Mouse (Mus musculus): Measurements from ENCODE around the gene Ubr2. TPM values are rescaled to one million over a fixed set of nuclear protein-coding genes. Genes with fewer than 3 reads are reported as not detected.

The Ubr2 gene
- polyA plus RNA-seq, 1 experiment from 2014 or later: 8.3 TPM

DNA sequence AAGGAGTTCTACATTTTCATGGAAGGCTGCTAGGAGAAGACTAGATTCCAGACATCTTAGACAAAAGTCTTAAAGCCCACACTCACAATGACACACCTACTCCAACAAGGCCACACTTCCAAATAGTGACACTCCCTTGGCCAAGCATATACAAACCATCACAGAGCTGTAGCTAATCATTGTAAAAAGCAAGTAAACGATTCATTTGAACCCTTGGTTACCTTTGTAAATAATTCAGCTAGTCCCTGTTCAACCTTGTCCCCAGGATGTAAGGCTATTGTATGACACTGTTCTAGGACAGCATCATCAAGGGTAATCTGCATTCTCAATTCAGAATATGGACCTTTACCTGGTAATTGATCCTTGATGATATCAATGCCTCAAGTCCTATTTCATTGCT is 14.4 kb upstream of the Ubr2 start:
- WGBS (ENCODE audit: insufficient replicate concordance): 62% methylated on average over 1 of the region's 1 CpGs
- Histone ChIP-seq H3K4me2 (no peak overlapping the region), H3K9me3 (replicated peaks) (no peaks in the 10 kb centered on the region), H3K4me1 (replicated peaks) (no peaks in the 10 kb centered on the region), H3K36me3 (replicated peaks) (no peaks in the 10 kb centered on the region), H3K4me3 (replicated peaks) (no peak overlapping the region), H3K9ac (no peak overlapping the region), H3K27me3 (peaks cover 9% of the 10 kb centered on the region; the same call in 1 of the 2 replicates), H3K27ac (replicated peaks) (no peak overlapping the region)
- no peak for ATAC-seq (ENCODE audit: insufficient read depth)

- Histone ChIP-seq H3K9ac (no peak overlapping the region), H3K27me3 (peaks cover 6% of the 10 kb centered on the region; the same call in 1 of the 2 replicates), H3K4me2 (no peak overlapping the region), H3K4me1 (replicated peaks) (no peaks in the 10 kb centered on the region), H3K27ac (replicated peaks) (no peak overlapping the region), H3K9me3 (replicated peaks) (no peaks in the 10 kb centered on the region), H3K36me3 (replicated peaks) (no peaks in the 10 kb centered on the region), H3K4me3 (replicated peaks) (no peak overlapping the region)
- WGBS (ENCODE audit: insufficient replicate concordance): 36% methylated on average over 1 of the region's 1 CpGs
- ATAC-seq (ENCODE audit: insufficient read depth): no peak
These were observed 13.0 kb upstream of the Ubr2 start for GRCm38 (mm10) chr17:47023369-47023768.

DNA sequence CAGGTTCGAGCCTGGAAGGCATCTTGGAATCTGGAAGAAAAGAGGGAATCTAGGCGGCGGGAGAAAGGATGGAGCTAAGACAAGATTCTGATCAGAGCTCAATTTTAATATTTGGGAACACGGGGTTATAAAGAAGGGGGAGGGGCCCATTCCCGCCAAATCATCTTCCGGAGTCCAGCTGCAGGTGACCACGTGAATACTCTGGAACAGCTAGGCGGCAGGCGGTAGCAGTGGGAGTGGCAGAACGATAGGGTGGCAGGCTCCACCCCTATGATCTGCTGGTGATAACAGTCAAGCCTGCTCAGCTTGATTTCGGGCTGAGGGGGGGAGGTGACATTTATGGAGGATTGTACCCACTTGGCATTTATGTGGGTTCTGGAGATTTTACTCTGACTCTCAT is 2.5 kb upstream of the Ubr2 start:
- Histone ChIP-seq H3K4me2 (no peak overlapping the region), H3K9me3 (replicated peaks) (no peaks in the 10 kb centered on the region), H3K36me3 (replicated peaks) (0 out of 2 replicates have a peak, but pooled peaks cover 3% of the 10 kb centered on the region), H3K4me1 (replicated peaks) (peaks cover 26% of the 10 kb centered on the region), H3K27me3 (peaks cover 23% of the 10 kb centered on the region), H3K4me3 (replicated peaks) (no peak overlapping the region), H3K9ac (no peak overlapping the region), H3K27ac (replicated peaks) (no peak overlapping the region)
- ATAC-seq (ENCODE audit: insufficient read depth): no peak
- 42% methylated on average over 11 of the region's 11 CpGs for WGBS (ENCODE audit: insufficient replicate concordance)

DNA sequence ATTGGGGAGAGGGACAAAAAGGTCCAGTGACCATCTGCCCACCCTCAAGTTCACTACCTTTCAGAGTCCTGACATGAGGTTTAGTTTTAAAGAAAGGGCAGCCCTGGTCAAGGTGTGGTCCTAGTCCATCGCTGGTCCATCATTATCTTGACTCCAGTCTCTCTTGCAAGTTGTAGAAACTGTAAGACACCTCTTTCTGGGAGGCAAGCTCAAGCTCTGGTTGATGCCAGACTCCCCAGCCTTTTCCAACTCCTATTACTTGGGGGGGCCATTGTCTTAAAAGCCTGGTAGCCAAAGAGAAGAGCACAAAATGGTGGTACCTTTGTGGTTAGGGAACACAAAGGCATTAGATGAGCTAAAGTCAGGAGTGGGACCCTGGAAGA is 1.3 kb upstream of the Ubr2 start:
- Histone ChIP-seq H3K27ac (replicated peaks) (no peak overlapping the region), H3K9me3 (replicated peaks) (no peaks in the 10 kb centered on the region), H3K4me1 (replicated peaks) (peaks cover 32% of the 10 kb centered on the region), H3K27me3 (peaks cover 21% of the 10 kb centered on the region), H3K36me3 (replicated peaks) (peaks cover 10% of the 10 kb centered on the region; the same call in 1 of the 2 replicates), H3K4me2 (no peak overlapping the region), H3K9ac (no peak overlapping the region), H3K4me3 (replicated peaks) (no peak overlapping the region)
- 64% methylated on average over 1 of the region's 1 CpGs for WGBS (ENCODE audit: insufficient replicate concordance)
- no peak for ATAC-seq (ENCODE audit: insufficient read depth)

GRCm38 (mm10) chr17:47010722-47011660 is 635 bp upstream of the Ubr2 start:
- Histone ChIP-seq H3K9ac (peak overlapping the region; percentile 98), H3K4me2 (peak overlapping the region; percentile 81), H3K36me3 (replicated peaks) (peaks cover 17% of the 10 kb centered on the region; the same call in 1 of the 2 replicates), H3K27me3 (peaks cover 16% of the 10 kb centered on the region; the same call in 1 of the 2 replicates), H3K9me3 (replicated peaks) (no peaks in the 10 kb centered on the region), H3K27ac (replicated peaks) (peak overlapping the region; percentile 95), H3K4me3 (replicated peaks) (peak overlapping the region; percentile 95), H3K4me1 (replicated peaks) (peaks cover 39% of the 10 kb centered on the region)
- ATAC-seq (ENCODE audit: insufficient read depth): peak; percentile 45
- WGBS (ENCODE audit: insufficient replicate concordance): 9% methylated on average over 25 of the region's 25 CpGs

- H3K36me3 ChIP-seq (replicated peaks): peaks cover 20% of the 10 kb centered on the region; the same call in 1 of the 2 replicates
- peaks cover 45% of the 10 kb centered on the region for H3K4me1 ChIP-seq (replicated peaks)
- H3K27me3 ChIP-seq: 0 out of 2 replicates have a peak, but pooled peaks cover 8% of the 10 kb centered on the region
- peak overlapping the region; percentile 95 for H3K27ac ChIP-seq (replicated peaks)
- WGBS (ENCODE audit: insufficient replicate concordance): under 1% methylated on average over 13 of the region's 13 CpGs
- peak overlapping the region; percentile 98 for H3K9ac ChIP-seq
- ATAC-seq (ENCODE audit: insufficient read depth): no peak
- peak overlapping the region; percentile 81 for H3K4me2 ChIP-seq
- peak overlapping the region; percentile 95 for H3K4me3 ChIP-seq (replicated peaks)
- H3K9me3 ChIP-seq (replicated peaks): no peaks in the 10 kb centered on the region
These were observed 834 bp downstream of the Ubr2 start for GRCm38 (mm10) chr17:47009546-47009897.

- peak overlapping the region; percentile 81 for H3K4me2 ChIP-seq
- H3K36me3 ChIP-seq (replicated peaks): peaks cover 24% of the 10 kb centered on the region; the same call in 1 of the 2 replicates
- peak overlapping the region; percentile 95 for H3K4me3 ChIP-seq (replicated peaks)
- no peaks in the 10 kb centered on the region for H3K9me3 ChIP-seq (replicated peaks)
- H3K9ac ChIP-seq: peak overlapping the region; percentile 98
- ATAC-seq (ENCODE audit: insufficient read depth): no peak
- H3K27ac ChIP-seq (replicated peaks): peak overlapping the region; percentile 95
- H3K4me1 ChIP-seq (replicated peaks): peaks cover 45% of the 10 kb centered on the region
- H3K27me3 ChIP-seq: 0 out of 2 replicates have a peak, but pooled peaks cover 4% of the 10 kb centered on the region
- 5% methylated on average over 6 of the region's 6 CpGs for WGBS (ENCODE audit: insufficient replicate concordance)
These were observed 1.3 kb downstream of the Ubr2 start for GRCm38 (mm10) chr17:47009016-47009415.

DNA sequence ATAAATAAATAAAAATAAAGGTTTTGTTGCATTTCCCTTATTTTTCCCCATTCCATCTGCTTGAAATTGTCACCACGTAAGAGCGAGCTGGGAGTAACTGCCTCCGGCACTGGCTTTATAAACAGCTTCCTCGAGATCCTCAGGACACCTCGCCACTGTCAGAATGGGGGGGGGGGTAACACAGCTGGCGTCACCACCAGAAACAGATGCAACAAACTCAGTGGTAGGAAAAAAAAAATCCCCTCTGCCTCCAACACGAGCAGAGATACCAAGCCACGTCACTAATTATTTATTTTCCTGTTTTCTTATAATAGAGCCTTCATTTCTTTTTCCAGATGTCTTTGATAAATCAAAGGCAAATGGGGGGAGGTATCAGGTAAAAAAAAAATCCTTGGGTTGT is 1.9 kb downstream of the Ubr2 start:
- H3K9me3 ChIP-seq (replicated peaks): no peaks in the 10 kb centered on the region
- 51% methylated on average over 8 of the region's 8 CpGs for WGBS (ENCODE audit: insufficient replicate concordance)
- ATAC-seq (ENCODE audit: insufficient read depth): no peak
- H3K9ac ChIP-seq: peak overlapping the region; percentile 98
- H3K4me3 ChIP-seq (replicated peaks): peak overlapping the region; percentile 95
- peaks cover 45% of the 10 kb centered on the region for H3K4me1 ChIP-seq (replicated peaks)
- peak overlapping the region; percentile 95 for H3K27ac ChIP-seq (replicated peaks)
- peak overlapping the region; percentile 81 for H3K4me2 ChIP-seq
- H3K36me3 ChIP-seq (replicated peaks): peaks cover 24% of the 10 kb centered on the region; the same call in 1 of the 2 replicates
- H3K27me3 ChIP-seq: 0 out of 2 replicates have a peak, but pooled peaks cover under 1% of the 10 kb centered on the region

GRCm38 (mm10) chr17:47006741-47007140 is 3.6 kb downstream of the Ubr2 start:
- Histone ChIP-seq H3K36me3 (replicated peaks) (peaks cover 30% of the 10 kb centered on the region), H3K27me3 (no peaks in the 10 kb centered on the region), H3K27ac (replicated peaks) (no peak overlapping the region), H3K4me1 (replicated peaks) (peaks cover 54% of the 10 kb centered on the region), H3K4me2 (no peak overlapping the region), H3K9me3 (replicated peaks) (no peaks in the 10 kb centered on the region), H3K9ac (no peak overlapping the region), H3K4me3 (replicated peaks) (no peak overlapping the region)
- ATAC-seq (ENCODE audit: insufficient read depth): no peak
- 81% methylated on average over 9 of the region's 9 CpGs for WGBS (ENCODE audit: insufficient replicate concordance)

DNA sequence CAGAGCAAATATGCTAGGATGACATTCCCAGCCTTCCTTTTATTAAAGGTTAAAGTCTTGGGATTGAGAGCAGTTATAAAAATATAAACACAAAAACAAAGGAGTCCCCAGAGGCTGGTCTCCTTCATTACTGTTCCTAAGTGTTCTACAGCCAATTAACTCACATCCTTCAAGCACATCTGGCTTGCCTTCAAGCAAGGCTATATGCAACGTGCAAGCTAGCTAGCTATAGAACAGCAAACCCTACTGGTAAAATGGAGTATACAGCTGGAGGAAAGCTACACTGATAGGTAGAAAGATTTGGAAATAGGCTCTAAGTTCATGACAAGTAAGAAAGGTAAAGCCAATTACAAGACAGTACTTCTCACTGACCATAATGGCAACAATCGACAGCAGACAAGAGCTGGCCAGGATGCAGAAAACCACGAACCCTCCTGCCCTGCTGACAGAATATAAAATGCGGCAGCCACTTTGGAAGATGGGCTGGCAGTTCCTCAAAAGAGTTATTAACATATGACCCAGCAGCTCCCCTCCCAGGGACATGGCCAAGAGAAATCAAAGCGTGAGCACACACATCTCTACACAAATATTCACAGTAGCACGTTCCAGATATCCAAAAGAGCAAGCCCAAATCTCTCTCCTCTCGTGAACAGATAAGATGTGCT is 4.5 kb downstream of the Ubr2 start:
- no peak for ATAC-seq (ENCODE audit: insufficient read depth)
- H3K4me1 ChIP-seq (replicated peaks): peaks cover 53% of the 10 kb centered on the region

GRCm38 (mm10) chr17:47003305-47003704 is 7.1 kb downstream of the Ubr2 start:
- H3K9ac ChIP-seq: no peak overlapping the region
- whole genome bisulfite sequencing (ENCODE audit: insufficient replicate concordance): 74% methylated on average over 8 of the region's 8 CpGs
- peaks cover 62% of the 10 kb centered on the region for H3K36me3 ChIP-seq (replicated peaks)
- peaks cover 42% of the 10 kb centered on the region for H3K4me1 ChIP-seq (replicated peaks)
- H3K27ac ChIP-seq (replicated peaks): no peak overlapping the region
- H3K27me3 ChIP-seq: no peaks in the 10 kb centered on the region
- no peak overlapping the region for H3K4me3 ChIP-seq (replicated peaks)
- no peak overlapping the region for H3K4me2 ChIP-seq
- no peak for ATAC-seq (ENCODE audit: insufficient read depth)
- H3K9me3 ChIP-seq (replicated peaks): no peaks in the 10 kb centered on the region

More for the DNA sequence above, 4.5 kb downstream of the Ubr2 start:
- no peak overlapping the region for H3K9ac ChIP-seq
- H3K4me3 ChIP-seq (replicated peaks): no peak overlapping the region
- 37% methylated on average over 7 of the region's 7 CpGs for WGBS (ENCODE audit: insufficient replicate concordance)
- H3K4me2 ChIP-seq: no peak overlapping the region
- H3K27ac ChIP-seq (replicated peaks): no peak overlapping the region
- no peaks in the 10 kb centered on the region for H3K9me3 ChIP-seq (replicated peaks)
- peaks cover 37% of the 10 kb centered on the region for H3K36me3 ChIP-seq (replicated peaks)
- H3K27me3 ChIP-seq: no peaks in the 10 kb centered on the region

Measured in liver, embryonic 15.5 days (tissue).